Mouse (Mus musculus): ENCODE measurements around the gene Tmem9b. TPM values are rescaled to one million over a fixed set of nuclear protein-coding genes. Genes with fewer than 3 reads are reported as not detected.

Gene Tmem9b
- 52.0 and 55.4 TPM in 2 replicates for polyA plus RNA-seq (2015; fragmentation: Nextera tagmentation; extraction: Ambion mirVana)

- under 1% methylated on average over 74 of the region's 74 CpGs for WGBS
- ATAC-seq (replicated peaks; ENCODE audit: low FRiP score) = peak; percentile 94
- H3K27me3 ChIP-seq = no peaks in the 10 kb centered on the region
- H3K9me3 ChIP-seq (replicated peaks) = no peaks in the 10 kb centered on the region
- H3K4me1 ChIP-seq = peaks cover 18% of the 10 kb centered on the region
- H3K9ac ChIP-seq = peak within 1 kb of the TSS; percentile 71
- peak within 1 kb of the TSS; percentile 78 for H3K27ac ChIP-seq
- H3K4me2 ChIP-seq = peak within 1 kb of the TSS; percentile 79
- 0 out of 2 replicates have a peak, but pooled peaks cover 2% of the 10 kb centered on the region for H3K36me3 ChIP-seq
- peak within 1 kb of the TSS; percentile 68 for H3K4me3 ChIP-seq (replicated peaks)
Measured at GRCm38 (mm10) chr7:109752008-109752925, at the start of gene Tmem9b. Gene Tmem9b (minus strand): TSS chr7:109752875.

- Histone ChIP-seq H3K9ac (no peak overlapping the region), H3K36me3 (no peaks in the 10 kb centered on the region), H3K27me3 (no peaks in the 10 kb centered on the region), H3K27ac (no peak overlapping the region), H3K4me1 (no peaks in the 10 kb centered on the region), H3K4me3 (replicated peaks) (no peak overlapping the region), H3K4me2 (no peak overlapping the region), H3K9me3 (replicated peaks) (no peaks in the 10 kb centered on the region)
- ATAC-seq (replicated peaks; ENCODE audit: low FRiP score) = no peak
- WGBS = 82% methylated on average over 4 of the region's 4 CpGs
Measured at GRCm38 (mm10) chr7:109800626-109801025, 48.0 kb upstream of the Tmem9b start.

GRCm38 (mm10) chr7:109799168-109799567, 46.5 kb upstream of the Tmem9b start:
- ATAC-seq (replicated peaks; ENCODE audit: low FRiP score) = no peak
- Histone ChIP-seq H3K9me3 (replicated peaks) (no peaks in the 10 kb centered on the region), H3K27me3 (no peaks in the 10 kb centered on the region), H3K9ac (no peak overlapping the region), H3K4me2 (no peak overlapping the region), H3K4me1 (no peaks in the 10 kb centered on the region), H3K36me3 (no peaks in the 10 kb centered on the region), H3K4me3 (replicated peaks) (no peak overlapping the region), H3K27ac (no peak overlapping the region)
- 69% methylated on average over 11 of the region's 11 CpGs for WGBS

GRCm38 (mm10) chr7:109795564-109795963, 42.9 kb upstream of the Tmem9b start:
- ATAC-seq (replicated peaks; ENCODE audit: low FRiP score) = no peak
- no peaks in the 10 kb centered on the region for H3K4me1 ChIP-seq
- H3K9ac ChIP-seq = no peak overlapping the region
- H3K9me3 ChIP-seq (replicated peaks) = no peaks in the 10 kb centered on the region
- H3K4me2 ChIP-seq = no peak overlapping the region
- H3K27ac ChIP-seq = no peak overlapping the region
- H3K27me3 ChIP-seq = no peaks in the 10 kb centered on the region
- no peaks in the 10 kb centered on the region for H3K36me3 ChIP-seq
- 67% methylated on average over 5 of the region's 5 CpGs for WGBS
- H3K4me3 ChIP-seq (replicated peaks) = no peak overlapping the region

- Histone ChIP-seq H3K27ac (no peak overlapping the region), H3K27me3 (no peaks in the 10 kb centered on the region), H3K36me3 (no peaks in the 10 kb centered on the region), H3K9ac (no peak overlapping the region), H3K9me3 (replicated peaks) (no peaks in the 10 kb centered on the region), H3K4me3 (replicated peaks) (no peak overlapping the region), H3K4me1 (no peaks in the 10 kb centered on the region), H3K4me2 (no peak overlapping the region)
- 63% methylated on average over 2 of the region's 2 CpGs for WGBS
- no peak for ATAC-seq (replicated peaks; ENCODE audit: low FRiP score)
Measured at GRCm38 (mm10) chr7:109794556-109794955, 41.9 kb upstream of the Tmem9b start.

GRCm38 (mm10) chr7:109792759-109793158, 40.1 kb upstream of the Tmem9b start:
- Histone ChIP-seq H3K27ac (no peak overlapping the region), H3K4me3 (replicated peaks) (no peak overlapping the region), H3K9me3 (replicated peaks) (no peaks in the 10 kb centered on the region), H3K4me2 (no peak overlapping the region), H3K4me1 (no peaks in the 10 kb centered on the region), H3K27me3 (no peaks in the 10 kb centered on the region), H3K36me3 (no peaks in the 10 kb centered on the region), H3K9ac (no peak overlapping the region)
- ATAC-seq (replicated peaks; ENCODE audit: low FRiP score) = no peak
- 77% methylated on average over 2 of the region's 2 CpGs for WGBS

GRCm38 (mm10) chr7:109790818-109791217, 38.1 kb upstream of the Tmem9b start:
- ATAC-seq (replicated peaks; ENCODE audit: low FRiP score) = peak; percentile 79
- H3K27ac ChIP-seq = no peak overlapping the region

GRCm38 (mm10) chr7:109787860-109788259, 35.2 kb upstream of the Tmem9b start:
- Histone ChIP-seq H3K4me3 (replicated peaks) (no peak overlapping the region), H3K9ac (no peak overlapping the region), H3K27me3 (peaks cover 16% of the 10 kb centered on the region), H3K4me2 (no peak overlapping the region), H3K36me3 (no peaks in the 10 kb centered on the region), H3K4me1 (no peaks in the 10 kb centered on the region), H3K27ac (no peak overlapping the region), H3K9me3 (replicated peaks) (no peaks in the 10 kb centered on the region)
- no peak for ATAC-seq (replicated peaks; ENCODE audit: low FRiP score)
- WGBS = 78% methylated on average over 2 of the region's 2 CpGs

More at GRCm38 (mm10) chr7:109790818-109791217, 38.1 kb upstream of the Tmem9b start:
- H3K9me3 ChIP-seq (replicated peaks) = no peaks in the 10 kb centered on the region
- H3K4me1 ChIP-seq = no peaks in the 10 kb centered on the region
- H3K36me3 ChIP-seq = no peaks in the 10 kb centered on the region
- H3K27me3 ChIP-seq = no peaks in the 10 kb centered on the region
- 56% methylated on average over 3 of the region's 3 CpGs for WGBS
- no peak overlapping the region for H3K9ac ChIP-seq
- H3K4me3 ChIP-seq (replicated peaks) = no peak overlapping the region
- no peak overlapping the region for H3K4me2 ChIP-seq

- Histone ChIP-seq H3K4me3 (replicated peaks) (no peak overlapping the region), H3K9ac (no peak overlapping the region), H3K9me3 (replicated peaks) (no peaks in the 10 kb centered on the region), H3K4me2 (no peak overlapping the region), H3K4me1 (peaks cover 16% of the 10 kb centered on the region), H3K27me3 (peaks cover 60% of the 10 kb centered on the region), H3K27ac (no peak overlapping the region), H3K36me3 (no peaks in the 10 kb centered on the region)
- no peak for ATAC-seq (replicated peaks; ENCODE audit: low FRiP score)
- WGBS = 29% methylated on average over 7 of the region's 7 CpGs
Measured at GRCm38 (mm10) chr7:109783281-109783680, 30.6 kb upstream of the Tmem9b start.

GRCm38 (mm10) chr7:109781470-109782203, 29.0 kb upstream of the Tmem9b start, which contains the start of gene Nrip3:
Gene Nrip3 (minus strand): TSS chr7:109782025.
- Histone ChIP-seq H3K4me3 (replicated peaks) (peak within 1 kb of the TSS; percentile 45), H3K27ac (no peak within 1 kb of the TSS), H3K4me1 (peaks cover 16% of the 10 kb centered on the region), H3K4me2 (peak within 1 kb of the TSS; percentile 79), H3K9me3 (replicated peaks) (no peaks in the 10 kb centered on the region), H3K36me3 (no peaks in the 10 kb centered on the region), H3K9ac (peak within 1 kb of the TSS; percentile 33), H3K27me3 (peaks cover 69% of the 10 kb centered on the region)
- WGBS = 1% methylated on average over 52 of the region's 52 CpGs
- ATAC-seq (replicated peaks; ENCODE audit: low FRiP score) = peak; percentile 88

GRCm38 (mm10) chr7:109781087-109781469, 28.4 kb upstream of the Tmem9b start:
- H3K4me2 ChIP-seq = peak overlapping the region; percentile 79
- H3K4me1 ChIP-seq = peaks cover 16% of the 10 kb centered on the region
- no peak overlapping the region for H3K27ac ChIP-seq
- H3K9ac ChIP-seq = peak overlapping the region; percentile 33
- no peaks in the 10 kb centered on the region for H3K9me3 ChIP-seq (replicated peaks)
- H3K27me3 ChIP-seq = peaks cover 69% of the 10 kb centered on the region
- H3K36me3 ChIP-seq = no peaks in the 10 kb centered on the region
- WGBS = 1% methylated on average over 24 of the region's 24 CpGs
- ATAC-seq (replicated peaks; ENCODE audit: low FRiP score) = peak; percentile 70
- peak overlapping the region; percentile 45 for H3K4me3 ChIP-seq (replicated peaks)

GRCm38 (mm10) chr7:109772251-109772650, 19.6 kb upstream of the Tmem9b start:
- no peak for ATAC-seq (replicated peaks; ENCODE audit: low FRiP score)

More at GRCm38 (mm10) chr7:109772251-109772650, 19.6 kb upstream of the Tmem9b start:
- Histone ChIP-seq H3K4me2 (no peak overlapping the region), H3K4me3 (replicated peaks) (no peak overlapping the region), H3K36me3 (no peaks in the 10 kb centered on the region), H3K9me3 (replicated peaks) (no peaks in the 10 kb centered on the region), H3K27me3 (peaks cover under 1% of the 10 kb centered on the region; the same call in 1 of the 2 replicates), H3K9ac (no peak overlapping the region), H3K4me1 (no peaks in the 10 kb centered on the region), H3K27ac (no peak overlapping the region)
